Mouse (Mus musculus): ENCODE results near the gene Hacd3.

Gene Hacd3

GRCm38 (mm10) chr9:64953190-64953589, 68.3 kb downstream of the Hacd3 start:
- intact Hi-C loops (cut with DNase I): no loop called here

GRCm38 (mm10) chr9:64952055-64952454, 69.4 kb downstream of the Hacd3 start:
- intact Hi-C loops (cut with DNase I): no loop called here

DNA sequence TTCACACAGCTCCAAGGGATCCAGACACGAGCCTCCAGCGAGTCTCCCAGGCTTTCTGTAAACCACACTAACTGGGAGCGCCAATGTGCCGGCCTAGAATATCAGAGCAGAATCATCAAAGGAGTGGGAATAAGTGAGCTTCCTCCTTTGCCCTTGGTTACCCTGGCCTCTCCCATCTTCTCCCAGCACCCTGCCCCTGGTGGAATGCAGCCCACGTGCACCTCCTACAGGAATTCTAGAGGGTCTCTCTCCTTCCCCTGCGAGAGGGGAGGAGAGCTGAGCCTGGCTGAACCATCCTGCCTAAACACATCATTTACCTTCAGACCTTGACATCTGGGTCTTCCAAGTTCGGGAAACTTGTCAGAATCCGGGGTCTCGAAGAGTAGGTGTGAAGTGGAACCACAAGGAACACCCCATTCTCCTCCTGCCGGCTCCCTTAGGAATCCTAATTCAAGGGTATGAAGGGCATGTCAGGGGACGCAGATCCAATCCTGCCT, 70.3 kb downstream of the Hacd3 start, which contains the start of gene Slc24a1:
Gene Slc24a1, minus strand, starts transcription at position 447 of the 497 bp plus-strand sequence.
- intact Hi-C loops (cut with DNase I): no loop called here

GRCm38 (mm10) chr9:64947483-64948095, 73.9 kb downstream of the Hacd3 start:
- intact Hi-C loops (cut with DNase I): no loop called here

DNA sequence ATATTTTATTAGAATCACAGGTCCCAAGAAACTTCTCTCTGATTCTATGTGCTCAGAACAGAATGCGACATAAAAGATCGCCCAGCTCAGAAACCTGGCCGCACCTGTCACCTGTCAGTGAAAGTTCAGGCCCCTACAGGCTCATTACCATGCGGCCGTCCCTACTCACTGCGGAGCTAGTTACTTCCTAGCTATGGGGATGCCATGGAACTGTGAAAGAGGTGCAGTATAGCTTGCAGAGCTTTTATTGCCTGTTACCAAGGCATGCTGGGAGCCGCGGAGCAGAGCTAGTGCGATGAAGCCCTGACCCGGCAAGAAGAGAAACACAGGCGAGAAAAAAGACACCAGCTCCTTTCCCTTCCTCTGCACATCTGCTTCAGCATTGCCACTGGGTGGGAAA, 77.5 kb downstream of the Hacd3 start:
- intact Hi-C loops (cut with DNase I): no loop called here

- intact Hi-C loops (cut with DNase I): no loop called here
Measured at GRCm38 (mm10) chr9:64941650-64942049, 79.8 kb downstream of the Hacd3 start.

GRCm38 (mm10) chr9:64940731-64941346, 80.7 kb downstream of the Hacd3 start:
- intact Hi-C loops (cut with DNase I): no loop called here

GRCm38 (mm10) chr9:64939790-64940189, 81.7 kb downstream of the Hacd3 start:
- intact Hi-C loops (cut with DNase I): loop anchor here (10.0 kb wide), 1 partner anchor 165 kb away; no protein-coding TSS in a partner anchor

GRCm38 (mm10) chr9:64939281-64939680, 82.2 kb downstream of the Hacd3 start:
- intact Hi-C loops (cut with DNase I): loop anchor here (10.0 kb wide), 1 partner anchor 164 kb away; no protein-coding TSS in a partner anchor

DNA sequence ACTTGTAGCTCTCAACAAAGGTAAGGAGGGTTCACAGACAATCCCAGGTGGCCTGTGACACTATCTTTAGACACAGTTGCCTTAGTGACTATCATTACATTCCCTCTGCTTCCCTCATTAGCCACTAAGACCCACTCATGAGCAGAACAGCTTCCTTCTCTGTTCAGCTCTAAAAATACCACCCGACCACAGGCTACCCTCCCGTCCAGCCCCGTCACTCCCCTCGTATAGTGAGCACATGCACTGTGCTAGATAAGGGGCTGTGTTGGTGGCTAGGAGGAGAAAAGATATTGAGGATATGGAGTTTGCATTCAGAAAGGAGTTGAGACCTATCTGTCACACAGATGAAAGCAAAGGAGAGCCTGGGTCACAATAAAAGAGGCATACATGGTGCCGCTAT, 83.0 kb downstream of the Hacd3 start:
- intact Hi-C loops (cut with DNase I): loop anchor here (10.0 kb wide), 1 partner anchor 164 kb away; no protein-coding TSS in a partner anchor

DNA sequence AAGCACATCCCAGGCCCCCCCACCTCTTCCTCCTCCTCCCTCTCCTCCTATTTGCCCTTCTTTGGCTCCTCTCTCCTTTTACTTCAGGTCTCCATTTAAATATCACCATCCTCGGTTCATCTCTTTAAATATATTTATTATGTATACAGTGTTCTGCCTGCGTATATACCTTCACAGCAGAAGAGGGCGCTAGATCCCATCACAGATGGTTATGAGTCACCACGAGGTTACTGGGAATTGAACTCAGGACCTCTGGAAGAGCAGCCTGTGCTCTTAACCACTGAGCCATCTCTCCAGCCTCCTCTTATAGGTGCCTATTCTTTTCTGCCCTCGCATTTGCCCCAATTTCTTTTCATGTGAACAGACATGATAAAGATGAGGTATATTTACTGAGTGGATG, 84.0 kb downstream of the Hacd3 start:
- intact Hi-C loops (cut with DNase I): loop anchor here (10.0 kb wide), 1 partner anchor 163 kb away; no protein-coding TSS in a partner anchor

Small RNA genes lying within 50 kb of the gene (microRNA-seq; reads per million reads assigned to microRNA genes)
- gene Gm25640: 0 reads per million in 2 experiments

All from adrenal gland (tissue).